Mouse (Mus musculus) limb, embryonic 11.5 days (tissue): ENCODE results near the gene Zdhhc4. TPM values are rescaled to one million over a fixed set of nuclear protein-coding genes. Genes with fewer than 3 reads are reported as not detected.

Source experiments
- ATAC-seq: fragments of 200-750 bp; cut with Nextera tagmentation; 2 replicates; pipeline ENCODE4 v1.8.0; 2017; ENCODE audit warnings: low read depth; ENCODE audit not compliant: insufficient number of reproducible peaks, low FRiP score, low TSS enrichment
- DNase-seq: peaks from one replicate; pipeline ENCODE4 v3.0.0-alpha.2; 2015; ENCODE audit warnings: low spot score
- H3K27ac ChIP-seq: fragments of 300-500 bp; sonication (generic); replicated peaks from 2 replicates; pipeline ENCODE4 v1.5.1; 2014; ENCODE audit warnings: low read depth, mild to moderate bottlenecking, low read length
- H3K27me3 ChIP-seq: fragments of 300-500 bp; sonication (generic); 2 replicates; pipeline ENCODE4 v1.6.1; 2014; ENCODE audit warnings: mild to moderate bottlenecking, low read length, mixed read lengths; ENCODE audit not compliant: control insufficient read depth, insufficient read depth
- H3K36me3 ChIP-seq: fragments of 300-500 bp; sonication (generic); 2 replicates; pipeline ENCODE4 v1.6.1; 2014; ENCODE audit warnings: mild to moderate bottlenecking, low read length, moderate library complexity, mixed read lengths; ENCODE audit not compliant: control insufficient read depth, insufficient read depth
- H3K4me1 ChIP-seq: fragments of 300-500 bp; sonication (generic); 2 replicates; pipeline ENCODE4 v1.6.1; 2014; ENCODE audit warnings: low read length, mixed read lengths; ENCODE audit not compliant: control insufficient read depth, insufficient read depth
- H3K4me2 ChIP-seq: fragments of 300-500 bp; sonication (generic); 2 replicates; pipeline ENCODE4 v1.6.1; 2014; ENCODE audit warnings: low read depth, mild to moderate bottlenecking, moderate library complexity; ENCODE audit not compliant: severe bottlenecking
- H3K4me3 ChIP-seq: fragments of 300-500 bp; sonication (generic); 2 replicates; pipeline ENCODE4 v1.5.1; 2014; ENCODE audit warnings: low read depth, low read length
- H3K9ac ChIP-seq: fragments of 300-500 bp; sonication (generic); 2 replicates; pipeline ENCODE4 v1.6.1; 2014; ENCODE audit warnings: mild to moderate bottlenecking, low read length
- H3K9me3 ChIP-seq: fragments of 300-500 bp; sonication (generic); 2 replicates; pipeline ENCODE4 v1.6.1; 2016; ENCODE audit warnings: low read length; ENCODE audit not compliant: control insufficient read depth
- WGBS: fragments of 180-500 bp; shearing (Covaris S2); extraction: QIAGEN DNeasy Blood & Tissue Kit; methylation state at CpG from one replicate; pipeline ENCODE4 v1.1.7; 2014; 5-methylcytosine and 5-hydroxymethylcytosine counted together
- polyA plus RNA-seq: library from polyadenylated mRNA; unstranded; fragments of >200 nt; fragmentation: Nextera tagmentation; extraction: Ambion mirVana; gene quantifications from 2 replicates; pipeline ENCODE4 v1.2.1, GENCODE M21; 2014

Gene Zdhhc4
- polyA plus RNA-seq, 1 experiment from 2014 or later, result 75.1 TPM

DNA sequence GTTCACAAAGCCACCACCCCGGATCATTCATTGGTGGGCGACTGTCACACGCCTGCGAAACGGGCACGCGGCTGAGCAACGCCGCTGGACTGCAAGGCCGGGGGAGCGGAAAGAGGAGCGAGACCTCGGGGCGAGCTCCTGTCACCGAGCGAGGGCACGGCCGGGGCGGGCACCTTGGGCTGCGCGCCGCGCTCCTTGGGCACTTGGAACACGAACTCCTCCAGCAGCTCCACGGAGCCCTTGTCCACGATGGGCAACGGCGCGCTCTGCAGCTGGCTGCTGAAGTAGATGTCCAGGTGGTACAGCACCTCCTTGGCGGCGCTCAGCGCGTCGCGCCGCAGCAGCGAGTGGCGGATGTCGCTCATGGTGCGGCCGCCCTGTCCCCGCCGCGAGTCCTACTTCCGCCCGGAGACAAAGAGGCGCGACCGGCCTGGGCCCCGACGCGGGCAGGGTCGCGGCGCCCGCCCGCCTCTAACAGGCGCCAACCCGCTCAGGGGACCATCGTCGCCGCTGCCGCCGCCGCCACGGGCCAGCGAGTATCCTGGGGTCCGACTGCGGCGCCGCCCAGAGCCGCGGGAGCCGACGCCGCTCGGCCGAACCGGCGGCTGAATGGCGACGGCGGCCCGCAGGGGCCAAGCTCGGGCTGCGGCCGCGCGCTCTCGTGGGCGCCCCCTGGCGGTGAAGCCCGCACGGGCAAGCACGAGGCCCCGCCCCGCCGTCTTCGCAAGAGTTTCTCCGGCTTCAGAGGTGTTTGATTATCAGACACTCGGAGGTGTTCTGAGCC, 14.1 kb downstream of the Zdhhc4 start, which contains the start of gene E130309D02Rik:
Gene E130309D02Rik (minus strand): TSS at position 631 of the 784 bp plus-strand sequence.
- peak; percentile 92 for DNase-seq
- no peaks in the 10 kb centered on the region for H3K27me3 ChIP-seq
- ATAC-seq, result peak; percentile 72
- peaks cover 9% of the 10 kb centered on the region; the same call in 1 of the 2 replicates for H3K4me1 ChIP-seq
- no peaks in the 10 kb centered on the region for H3K9me3 ChIP-seq
- H3K4me3 ChIP-seq, result peak within 1 kb of the TSS; percentile 81
- under 1% methylated on average over 99 of the region's 101 CpGs for WGBS
- H3K9ac ChIP-seq, result peak within 1 kb of the TSS; percentile 97
- H3K27ac ChIP-seq, result peak within 1 kb of the TSS; percentile 91
- H3K36me3 ChIP-seq, result peaks cover 15% of the 10 kb centered on the region
- H3K4me2 ChIP-seq, result peak within 1 kb of the TSS; percentile 60

DNA sequence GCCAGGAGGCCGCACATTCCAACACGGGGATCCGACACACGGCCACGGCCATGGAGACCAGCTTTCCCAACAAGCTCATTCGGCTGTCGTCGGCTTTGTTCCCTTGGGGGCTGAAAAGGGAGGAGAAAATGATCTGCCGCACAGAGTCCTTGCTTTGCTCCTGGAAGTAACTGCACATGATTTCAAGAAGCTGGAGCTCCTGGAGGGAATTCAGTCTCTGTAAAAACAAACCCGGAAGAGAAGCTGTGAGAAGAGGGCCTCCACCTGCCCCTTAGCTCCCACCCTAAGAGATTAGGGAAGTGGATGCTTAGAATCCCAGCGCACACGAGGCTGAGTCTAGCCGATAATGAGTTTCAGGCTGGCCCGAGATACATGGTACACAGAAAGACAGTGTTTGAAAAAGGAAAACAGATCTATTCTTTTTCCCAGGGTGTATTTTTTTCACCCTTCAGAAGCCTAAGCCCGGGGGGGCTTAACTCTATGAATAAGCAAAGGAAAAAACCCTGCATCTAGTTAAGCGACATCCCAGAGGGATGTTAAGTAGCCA, 14.8 kb downstream of the Zdhhc4 start:
- peak overlapping the region; percentile 91; the same call in 1 of the 2 replicates for H3K27ac ChIP-seq
- H3K4me3 ChIP-seq, result peak overlapping the region; percentile 81
- peak; percentile 49 for DNase-seq
- H3K36me3 ChIP-seq, result peaks cover 16% of the 10 kb centered on the region
- 5% methylated on average over 16 of the region's 16 CpGs for WGBS
- H3K9ac ChIP-seq, result peak overlapping the region; percentile 97
- H3K4me1 ChIP-seq, result peaks cover 9% of the 10 kb centered on the region; the same call in 1 of the 2 replicates
- H3K4me2 ChIP-seq, result peak overlapping the region; percentile 60
- no peaks in the 10 kb centered on the region for H3K9me3 ChIP-seq
- no peak for ATAC-seq
- H3K27me3 ChIP-seq, result no peaks in the 10 kb centered on the region

- no peak overlapping the region for H3K4me2 ChIP-seq
- no peak overlapping the region for H3K9ac ChIP-seq
- H3K9me3 ChIP-seq, result no peaks in the 10 kb centered on the region
- H3K4me1 ChIP-seq, result peaks cover 9% of the 10 kb centered on the region; the same call in 1 of the 2 replicates
- DNase-seq, result peak; percentile 91
- no peak overlapping the region for H3K27ac ChIP-seq
- peaks cover 26% of the 10 kb centered on the region for H3K36me3 ChIP-seq
- no peak overlapping the region for H3K4me3 ChIP-seq
- 63% methylated on average over 8 of the region's 8 CpGs for WGBS
- no peak for ATAC-seq
- H3K27me3 ChIP-seq, result no peaks in the 10 kb centered on the region
These were observed 17.2 kb downstream of the Zdhhc4 start for GRCm38 (mm10) chr5:143311886-143312285.

DNA sequence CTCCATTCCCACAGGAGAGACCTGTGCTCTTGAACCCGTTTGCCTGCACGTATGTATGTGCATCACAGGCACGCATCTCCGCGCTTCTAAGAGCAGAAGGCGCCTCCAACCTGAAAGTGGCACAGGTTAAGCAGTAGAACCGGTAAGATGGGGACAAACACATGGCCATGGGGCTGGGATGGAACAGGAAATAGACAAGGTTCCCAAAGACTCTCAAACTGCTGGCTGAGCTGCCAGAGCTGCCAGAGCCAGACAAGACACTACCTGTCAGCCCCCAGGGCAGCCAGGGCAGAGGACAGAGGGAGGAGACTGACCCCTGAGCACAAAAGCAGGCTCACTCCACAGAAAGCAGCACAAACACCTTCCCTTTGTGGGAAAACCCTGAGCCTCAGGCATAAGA, 19.1 kb downstream of the Zdhhc4 start:
- no peak overlapping the region for H3K9ac ChIP-seq
- no peak overlapping the region for H3K4me2 ChIP-seq
- no peak overlapping the region for H3K27ac ChIP-seq
- 91% methylated on average over 7 of the region's 7 CpGs for WGBS
- ATAC-seq (no peak), DNase-seq (no peak)
- peaks cover 46% of the 10 kb centered on the region for H3K36me3 ChIP-seq
- no peaks in the 10 kb centered on the region for H3K27me3 ChIP-seq
- no peak overlapping the region for H3K4me3 ChIP-seq
- H3K9me3 ChIP-seq, result no peaks in the 10 kb centered on the region
- H3K4me1 ChIP-seq, result peaks cover 6% of the 10 kb centered on the region; the same call in 1 of the 2 replicates

DNA sequence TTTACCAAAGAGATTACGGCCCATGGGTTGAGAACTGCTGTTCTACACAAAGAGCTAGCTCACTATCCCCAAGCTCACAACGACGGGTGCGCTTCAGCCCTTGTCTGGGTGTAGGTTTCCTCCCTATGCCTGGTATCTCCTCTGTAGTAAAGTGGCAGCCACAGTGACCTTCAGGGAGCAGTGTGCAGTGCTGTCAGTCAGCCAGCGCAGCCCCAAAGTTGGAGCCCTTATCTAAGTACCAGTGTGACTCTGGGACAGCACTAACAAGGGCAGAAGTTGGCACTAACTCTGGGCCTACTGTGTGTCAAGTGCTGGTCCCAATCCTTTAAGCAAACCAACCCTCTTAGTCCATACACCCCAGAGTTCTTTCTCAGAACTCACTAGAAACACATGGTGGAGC, 20.2 kb downstream of the Zdhhc4 start:
- 93% methylated on average over 5 of the region's 5 CpGs for WGBS
- Histone ChIP-seq H3K27ac (no peak overlapping the region), H3K4me2 (no peak overlapping the region), H3K36me3 (peaks cover 48% of the 10 kb centered on the region), H3K9ac (no peak overlapping the region), H3K4me1 (peaks cover 6% of the 10 kb centered on the region; the same call in 1 of the 2 replicates), H3K27me3 (no peaks in the 10 kb centered on the region), H3K9me3 (no peaks in the 10 kb centered on the region), H3K4me3 (no peak overlapping the region)
- DNase-seq (no peak), ATAC-seq (no peak)

- H3K27ac ChIP-seq, result no peak overlapping the region
- H3K36me3 ChIP-seq, result peaks cover 50% of the 10 kb centered on the region
- no peak overlapping the region for H3K4me2 ChIP-seq
- H3K9ac ChIP-seq, result no peak overlapping the region
- H3K27me3 ChIP-seq, result no peaks in the 10 kb centered on the region
- DNase-seq (no peak), ATAC-seq (no peak)
- no peak overlapping the region for H3K4me3 ChIP-seq
- H3K4me1 ChIP-seq, result no peaks in the 10 kb centered on the region
- 94% methylated on average over 7 of the region's 7 CpGs for WGBS
- H3K9me3 ChIP-seq, result no peaks in the 10 kb centered on the region
These were observed 24.8 kb downstream of the Zdhhc4 start for GRCm38 (mm10) chr5:143304251-143304650.

GRCm38 (mm10) chr5:143301296-143301695, 27.8 kb downstream of the Zdhhc4 start:
- H3K9me3 ChIP-seq, result no peaks in the 10 kb centered on the region
- DNase-seq, result no peak
- H3K4me1 ChIP-seq, result no peaks in the 10 kb centered on the region
- no peaks in the 10 kb centered on the region for H3K27me3 ChIP-seq
- H3K4me3 ChIP-seq, result no peak overlapping the region
- no peak overlapping the region for H3K9ac ChIP-seq
- H3K4me2 ChIP-seq, result no peak overlapping the region
- no peak overlapping the region for H3K27ac ChIP-seq
- ATAC-seq, result no peak; the same call in 1 of the 2 replicates
- H3K36me3 ChIP-seq, result peaks cover 32% of the 10 kb centered on the region
- WGBS, result 80% methylated on average over 8 of the region's 8 CpGs

DNA sequence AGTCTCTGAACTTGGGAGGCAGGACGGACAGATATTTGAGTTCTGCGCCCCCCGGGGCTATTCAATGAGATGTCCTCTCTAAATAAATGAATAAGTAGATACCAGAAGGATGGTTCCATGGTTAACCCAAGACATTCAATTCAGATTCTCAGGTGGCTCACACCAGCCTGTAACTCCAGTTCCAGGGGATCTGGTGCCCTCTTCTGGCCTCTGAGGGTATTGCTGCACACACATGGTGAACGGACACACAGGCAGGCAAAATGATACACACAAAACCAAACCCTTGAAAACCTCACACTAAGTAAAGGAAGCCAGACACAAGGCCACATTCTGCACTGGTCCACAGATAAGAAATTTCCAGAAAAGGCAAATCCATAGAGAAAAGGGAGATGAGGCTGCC, 29.4 kb downstream of the Zdhhc4 start:
- Histone ChIP-seq H3K9me3 (no peaks in the 10 kb centered on the region), H3K9ac (no peak overlapping the region), H3K36me3 (peaks cover 16% of the 10 kb centered on the region), H3K4me1 (no peaks in the 10 kb centered on the region), H3K4me3 (no peak overlapping the region), H3K27me3 (peaks cover under 1% of the 10 kb centered on the region; the same call in 1 of the 2 replicates), H3K4me2 (no peak overlapping the region), H3K27ac (no peak overlapping the region)
- 93% methylated on average over 4 of the region's 4 CpGs for WGBS
- DNase-seq (peak; percentile 75), ATAC-seq (no peak)
